Mouse (Mus musculus) spleen, postnatal 36 days (tissue): ENCODE data around the gene Foxn3.

Experiments used
- DNase-seq, 2 experiments: peaks; one replicate each; pipeline ENCODE4 v3.0.0; 2022; ENCODE audit warnings: low spot score in 2 of 2, mixed read lengths in 1 of 2

Foxn3 gene

GRCm38 (mm10) chr12:99169925-99170324 lies 393.5 kb downstream of the Foxn3 start:
- DNase-seq = no peak

- DNase-seq = no peak
These were observed 397.3 kb downstream of the Foxn3 start for GRCm38 (mm10) chr12:99166091-99166490.

- no peak for DNase-seq
These were observed 400.1 kb downstream of the Foxn3 start for GRCm38 (mm10) chr12:99163342-99163682.

GRCm38 (mm10) chr12:99162639-99163341 lies 400.6 kb downstream of the Foxn3 start:
- DNase-seq = no peak

- peak; percentile 1 to 2 for DNase-seq
These were observed 401.2 kb downstream of the Foxn3 start for GRCm38 (mm10) chr12:99162188-99162587.

- no peak for DNase-seq
These were observed 403.3 kb downstream of the Foxn3 start for GRCm38 (mm10) chr12:99160061-99160460.

GRCm38 (mm10) chr12:99155904-99156303 lies 407.5 kb downstream of the Foxn3 start:
- no peak for DNase-seq

GRCm38 (mm10) chr12:99154230-99154629 lies 409.2 kb downstream of the Foxn3 start:
- DNase-seq = no peak

- no peak for DNase-seq
These were observed 409.7 kb downstream of the Foxn3 start for GRCm38 (mm10) chr12:99153664-99154063.

GRCm38 (mm10) chr12:99150126-99150525 lies 413.3 kb downstream of the Foxn3 start:
- DNase-seq = peak; percentile 24 to 29

GRCm38 (mm10) chr12:99149193-99149592 lies 414.2 kb downstream of the Foxn3 start:
- no peak for DNase-seq
